In genomic region chr2:163300069-163301060, GRCm38 (mm10) we compare ENCODE assay signal across 9 mouse cellular contexts.
A peak's percentile ranks its signal among the peaks of the same experiment; 100 is the strongest.
DNase-seq lines count a peak whose midpoint lies in the region; ATAC-seq and TF ChIP-seq lines count a peak whose summit lies in the region.
"Had no signal": no experiment of that assay in that cellular context is flagged by ENCODE, and none has a peak within 500 bp of the region (broad histone marks: within the 10 kb centered on the region; RNA-seq: fewer than 3 reads in every experiment).

No protein-coding gene starts in this region.

- TF ChIP-seq CTCF in kidney, postnatal 0 days (IDR thresholded peaks at IDR 0.05; ENCODE audit: low read depth) = no peak

- H3K4me1 ChIP-seq in kidney, postnatal 0 days (replicated peaks; ENCODE audit: insufficient read depth, low read length) = 0 out of 2 replicates have a peak, but pooled peaks cover 2% of the 10 kb centered on the region
- H3K4me1 ChIP-seq in kidney, embryonic 15.5 days = peaks cover 14% of the 10 kb centered on the region
- H3K4me1 ChIP-seq in hindbrain, embryonic 10.5 days (replicated peaks) = peaks cover 72% of the 10 kb centered on the region
- peaks cover 71% of the 10 kb centered on the region for H3K4me1 ChIP-seq in midbrain, embryonic 12.5 days
- no peaks in the 10 kb centered on the region for H3K4me1 ChIP-seq in liver, embryonic 12.5 days

- H3K9ac ChIP-seq in kidney, postnatal 0 days (ENCODE audit: low read depth, low read length) = no peak overlapping the region
- no peak overlapping the region for H3K9ac ChIP-seq in kidney, embryonic 15.5 days
- H3K9ac ChIP-seq in midbrain, embryonic 12.5 days (replicated peaks) = no peak overlapping the region
- H3K9ac ChIP-seq in liver, embryonic 12.5 days = no peak overlapping the region

- no peaks in the 10 kb centered on the region for H3K9me3 ChIP-seq in kidney, postnatal 0 days (replicated peaks; ENCODE audit: low read length)
- H3K9me3 ChIP-seq in kidney, embryonic 15.5 days (replicated peaks) = no peaks in the 10 kb centered on the region
- H3K9me3 ChIP-seq in hindbrain, embryonic 10.5 days = no peaks in the 10 kb centered on the region
- H3K9me3 ChIP-seq in midbrain, embryonic 12.5 days = no peaks in the 10 kb centered on the region
- H3K9me3 ChIP-seq in liver, embryonic 12.5 days (replicated peaks) = no peaks in the 10 kb centered on the region

- H3K4me3 ChIP-seq in kidney, postnatal 0 days (replicated peaks; ENCODE audit: low read depth, low read length) = no peak overlapping the region
- no peak overlapping the region for H3K4me3 ChIP-seq in kidney, embryonic 15.5 days (replicated peaks)
- no peak overlapping the region for H3K4me3 ChIP-seq in hindbrain, embryonic 10.5 days
- no peak overlapping the region for H3K4me3 ChIP-seq in midbrain, embryonic 12.5 days
- no peak overlapping the region for H3K4me3 ChIP-seq in liver, embryonic 12.5 days

- H3K27me3 ChIP-seq in kidney, postnatal 0 days (ENCODE audit: insufficient read depth, low read length) = 0 out of 2 replicates have a peak, but pooled peaks cover 2% of the 10 kb centered on the region
- H3K27me3 ChIP-seq in kidney, embryonic 15.5 days = peaks cover 85% of the 10 kb centered on the region
- H3K27me3 ChIP-seq in hindbrain, embryonic 10.5 days (ENCODE audit: insufficient read depth, poor library complexity, severe bottlenecking) = peaks cover 61% of the 10 kb centered on the region
- H3K27me3 ChIP-seq in midbrain, embryonic 12.5 days = peaks cover 14% of the 10 kb centered on the region
- peaks cover 11% of the 10 kb centered on the region; the same call in 1 of the 2 replicates for H3K27me3 ChIP-seq in liver, embryonic 12.5 days (replicated peaks)

- H3K27ac ChIP-seq in kidney, postnatal 0 days = no peak overlapping the region
- no peak overlapping the region for H3K27ac ChIP-seq in kidney, embryonic 15.5 days
- peak overlapping the region; percentile 26 for H3K27ac ChIP-seq in hindbrain, embryonic 10.5 days
- H3K27ac ChIP-seq in midbrain, embryonic 12.5 days (replicated peaks) = peak overlapping the region; percentile 32; the same call in 1 of the 2 replicates
- no peak overlapping the region for H3K27ac ChIP-seq in liver, embryonic 12.5 days

- 31% methylated on average over 14 of the region's 14 CpGs for WGBS in kidney, postnatal 0 days
- WGBS in kidney, embryonic 15.5 days = 35% methylated on average over 14 of the region's 14 CpGs
- 33% methylated on average over 14 of the region's 14 CpGs for WGBS in hindbrain, embryonic 10.5 days
- 37% methylated on average over 14 of the region's 14 CpGs for WGBS in midbrain, embryonic 12.5 days
- WGBS in liver, embryonic 12.5 days (ENCODE audit: insufficient replicate concordance) = 54% methylated on average over 14 of the region's 14 CpGs

- no peaks in the 10 kb centered on the region for H3K36me3 ChIP-seq in kidney, postnatal 0 days (ENCODE audit: insufficient read depth, low read length)
- H3K36me3 ChIP-seq in kidney, embryonic 15.5 days = no peaks in the 10 kb centered on the region
- H3K36me3 ChIP-seq in hindbrain, embryonic 10.5 days = no peaks in the 10 kb centered on the region
- H3K36me3 ChIP-seq in midbrain, embryonic 12.5 days = no peaks in the 10 kb centered on the region
- no peaks in the 10 kb centered on the region for H3K36me3 ChIP-seq in liver, embryonic 12.5 days

- no peak overlapping the region for H3K4me2 ChIP-seq in kidney, postnatal 0 days (ENCODE audit: low read length)
- no peak overlapping the region for H3K4me2 ChIP-seq in kidney, embryonic 15.5 days
- no peak overlapping the region for H3K4me2 ChIP-seq in midbrain, embryonic 12.5 days (replicated peaks)
- H3K4me2 ChIP-seq in liver, embryonic 12.5 days = no peak overlapping the region

- peak; percentile 27 for DNase-seq in kidney, postnatal 0 days (ENCODE audit: low spot score)
- DNase-seq in ZHBTc4 (ENCODE audit: low read depth, low spot score) = peak; percentile 62
- DNase-seq in hindbrain, embryonic 10.5 days (ENCODE audit: low spot score) = peak; percentile 51
- no peak for DNase-seq in natural killer cell, adult 2 months (ENCODE audit: low spot score in 2 of 2)

- ATAC-seq in kidney, postnatal 0 days (replicated peaks; ENCODE audit: low FRiP score, low read depth) = no peak
- no peak for ATAC-seq in kidney, embryonic 15.5 days (replicated peaks; ENCODE audit: low FRiP score)
- no peak for ATAC-seq in midbrain, embryonic 12.5 days (ENCODE audit: low FRiP score, low read depth)
- no peak for ATAC-seq in megakaryocyte-erythroid progenitor cell, adult 5-6 weeks (replicated peaks; ENCODE audit: low FRiP score, low TSS enrichment, poor library complexity, severe bottlenecking)
- ATAC-seq in liver, embryonic 12.5 days = no peak
- ATAC-seq: Patski had no signal

Comparison
In these comparisons a context has a peak if more than half of its experiments do, and no peak if none do; other contexts are left out.
1. DNase-seq: peak in kidney, postnatal 0 days (single experiment), ZHBTc4 (single experiment) and hindbrain, embryonic 10.5 days (single experiment); none in natural killer cell, adult 2 months (0 of 2).
2. H3K27ac ChIP-seq: peak in hindbrain, embryonic 10.5 days (single experiment) and midbrain, embryonic 12.5 days (single experiment); none in kidney, postnatal 0 days (single experiment), kidney, embryonic 15.5 days (single experiment) and liver, embryonic 12.5 days (single experiment).